Mouse (Mus musculus): ENCODE measurements around the gene 4921504E06Rik.

DNA sequence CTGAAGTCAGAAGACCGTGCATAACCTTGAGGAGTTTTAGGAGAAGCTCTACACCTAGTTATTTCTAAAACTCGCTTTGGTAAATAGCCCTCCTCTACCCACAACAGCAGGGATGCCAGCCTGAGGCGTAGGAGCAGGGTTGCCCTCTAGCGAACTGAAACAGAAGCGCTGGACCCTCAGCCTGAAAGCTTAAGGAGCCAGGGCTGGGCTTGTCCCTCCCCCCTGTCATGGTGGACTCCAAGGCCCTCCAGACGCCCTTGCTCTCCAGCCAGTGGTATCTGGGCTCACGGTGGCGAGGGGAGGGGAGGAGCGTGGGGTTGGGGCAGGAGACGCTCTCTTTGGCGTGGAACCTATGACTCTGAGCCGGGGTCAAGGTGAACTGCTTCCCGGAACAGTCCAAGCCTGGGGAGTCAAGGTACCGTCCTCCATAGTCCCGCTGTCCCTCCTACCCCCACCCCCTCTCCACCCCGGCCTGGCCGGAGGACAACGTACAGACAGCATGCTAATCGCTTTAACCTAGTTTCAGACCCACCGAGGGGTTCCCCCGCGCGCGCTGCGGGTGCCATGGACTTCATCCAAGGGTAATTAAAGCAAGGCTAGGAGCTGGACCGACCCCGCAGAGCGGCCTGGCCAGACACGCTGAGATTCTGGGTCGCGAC is 105.5 kb downstream of the 4921504E06Rik start:
- no peak for TF ChIP-seq EP300 (optimal IDR thresholded peaks at IDR 0.05)
- TF ChIP-seq CTCF (IDR thresholded peaks at IDR 0.05; ENCODE audit: low read depth), result peak; percentile 35

Data from stomach, postnatal 0 days (tissue).